Mouse (Mus musculus) forebrain, embryonic 15.5 days (tissue): Measurements from ENCODE around the gene Eaf1. TPM values are rescaled to one million over a fixed set of nuclear protein-coding genes. Genes with fewer than 3 reads are reported as not detected.

Experiments
- ATAC-seq: fragments of 200-750 bp; cut with Nextera tagmentation; replicated peaks from 2 replicates; pipeline ENCODE4 v1.8.0; 2017; ENCODE audit warnings: mild to moderate bottlenecking, moderate TSS enrichment, moderate library complexity
- H3K27ac ChIP-seq: fragments of 300-500 bp; sonication (generic); replicated peaks from 2 replicates; pipeline ENCODE4 v1.5.1; 2015; ENCODE audit warnings: mild to moderate bottlenecking, inconsistent platforms
- H3K27me3 ChIP-seq: fragments of 300-500 bp; sonication (generic); 2 replicates; pipeline ENCODE4 v1.6.1; 2015; ENCODE audit warnings: inconsistent platforms
- H3K36me3 ChIP-seq: fragments of 300-500 bp; sonication (generic); 2 replicates; pipeline ENCODE4 v1.6.1; 2015; ENCODE audit warnings: mild to moderate bottlenecking, inconsistent platforms
- H3K4me1 ChIP-seq: fragments of 300-500 bp; sonication (generic); 2 replicates; pipeline ENCODE4 v1.6.1; 2015; ENCODE audit warnings: inconsistent platforms
- H3K4me2 ChIP-seq: fragments of 300-500 bp; sonication (generic); replicated peaks from 2 replicates; pipeline ENCODE4 v1.6.1; 2015; ENCODE audit warnings: mild to moderate bottlenecking, inconsistent platforms
- H3K4me3 ChIP-seq: fragments of 300-500 bp; sonication (generic); 2 replicates; pipeline ENCODE4 v1.5.1; 2015; ENCODE audit warnings: mild to moderate bottlenecking, inconsistent platforms
- H3K9ac ChIP-seq: fragments of 300-500 bp; sonication (generic); replicated peaks from 2 replicates; pipeline ENCODE4 v1.6.1; 2015; ENCODE audit warnings: mild to moderate bottlenecking, inconsistent platforms
- H3K9me3 ChIP-seq: fragments of 300-500 bp; sonication (generic); 2 replicates; pipeline ENCODE4 v1.6.1; 2016; ENCODE audit warnings: inconsistent platforms
- WGBS: fragments of 180-500 bp; shearing (Covaris S2); methylation state at CpG from one replicate; pipeline ENCODE4 v1.1.7; 2015; ENCODE audit warnings: mixed read lengths; 5-methylcytosine and 5-hydroxymethylcytosine counted together
- polyA plus RNA-seq: library from polyadenylated mRNA; unstranded; fragments of >200 nt; fragmentation: Nextera tagmentation; extraction: Ambion mirVana; gene quantifications from 2 replicates; pipeline ENCODE4 v1.2.1, GENCODE M21; 2015

Eaf1 gene
- polyA plus RNA-seq, 1 experiment from 2014 or later = 11.2 TPM

GRCm38 (mm10) chr14:31519165-31519564, 25.0 kb downstream of the Eaf1 start:
- no peak for ATAC-seq
- H3K27me3 ChIP-seq = no peaks in the 10 kb centered on the region
- H3K9me3 ChIP-seq = no peaks in the 10 kb centered on the region
- no peak overlapping the region for H3K9ac ChIP-seq
- no peaks in the 10 kb centered on the region for H3K4me1 ChIP-seq
- 55% methylated on average over 3 of the region's 3 CpGs for WGBS
- no peaks in the 10 kb centered on the region for H3K36me3 ChIP-seq
- H3K4me2 ChIP-seq = no peak overlapping the region
- H3K27ac ChIP-seq = no peak overlapping the region
- H3K4me3 ChIP-seq = no peak overlapping the region

- Histone ChIP-seq H3K4me2 (no peak overlapping the region), H3K4me3 (no peak overlapping the region), H3K4me1 (no peaks in the 10 kb centered on the region), H3K9me3 (no peaks in the 10 kb centered on the region), H3K27ac (no peak overlapping the region), H3K36me3 (no peaks in the 10 kb centered on the region), H3K27me3 (no peaks in the 10 kb centered on the region), H3K9ac (no peak overlapping the region)
- 81% methylated on average over 2 of the region's 2 CpGs for WGBS
- no peak for ATAC-seq
Observed at GRCm38 (mm10) chr14:31521318-31521717, 27.1 kb downstream of the Eaf1 start.

GRCm38 (mm10) chr14:31525040-31525810, 31.0 kb downstream of the Eaf1 start:
- no peak overlapping the region for H3K4me2 ChIP-seq
- no peak for ATAC-seq
- H3K27me3 ChIP-seq = no peaks in the 10 kb centered on the region
- no peaks in the 10 kb centered on the region for H3K4me1 ChIP-seq
- no peaks in the 10 kb centered on the region for H3K9me3 ChIP-seq
- 77% methylated on average over 7 of the region's 7 CpGs for WGBS
- no peak overlapping the region for H3K4me3 ChIP-seq
- H3K9ac ChIP-seq = no peak overlapping the region
- no peaks in the 10 kb centered on the region for H3K36me3 ChIP-seq
- H3K27ac ChIP-seq = no peak overlapping the region

- Histone ChIP-seq H3K27ac (no peak overlapping the region), H3K36me3 (no peaks in the 10 kb centered on the region), H3K9ac (no peak overlapping the region), H3K4me3 (no peak overlapping the region), H3K9me3 (no peaks in the 10 kb centered on the region), H3K4me2 (no peak overlapping the region), H3K27me3 (no peaks in the 10 kb centered on the region), H3K4me1 (no peaks in the 10 kb centered on the region)
- no peak for ATAC-seq
- WGBS = 95% methylated on average over 4 of the region's 4 CpGs
Observed at GRCm38 (mm10) chr14:31530847-31531246, 36.6 kb downstream of the Eaf1 start.

- Histone ChIP-seq H3K27ac (no peak overlapping the region), H3K4me3 (no peak overlapping the region), H3K9ac (no peak overlapping the region), H3K4me1 (no peaks in the 10 kb centered on the region), H3K27me3 (no peaks in the 10 kb centered on the region), H3K36me3 (no peaks in the 10 kb centered on the region), H3K9me3 (no peaks in the 10 kb centered on the region), H3K4me2 (no peak overlapping the region)
- ATAC-seq = no peak
- 65% methylated on average over 12 of the region's 12 CpGs for WGBS
Observed at GRCm38 (mm10) chr14:31531506-31532148, 37.4 kb downstream of the Eaf1 start.

- H3K4me2 ChIP-seq = no peak overlapping the region
- no peaks in the 10 kb centered on the region for H3K36me3 ChIP-seq
- 71% methylated on average over 3 of the region's 3 CpGs for WGBS
- H3K9ac ChIP-seq = no peak overlapping the region
- no peak overlapping the region for H3K4me3 ChIP-seq
- no peaks in the 10 kb centered on the region for H3K9me3 ChIP-seq
- H3K4me1 ChIP-seq = no peaks in the 10 kb centered on the region
- H3K27me3 ChIP-seq = no peaks in the 10 kb centered on the region
- no peak for ATAC-seq
- no peak overlapping the region for H3K27ac ChIP-seq
Observed at GRCm38 (mm10) chr14:31532656-31533055, 38.5 kb downstream of the Eaf1 start.

- H3K4me1 ChIP-seq = no peaks in the 10 kb centered on the region
- no peak overlapping the region for H3K4me2 ChIP-seq
- ATAC-seq = no peak
- H3K9me3 ChIP-seq = no peaks in the 10 kb centered on the region
- 70% methylated on average over 6 of the region's 6 CpGs for WGBS
- H3K9ac ChIP-seq = no peak overlapping the region
- H3K36me3 ChIP-seq = no peaks in the 10 kb centered on the region
- no peak overlapping the region for H3K27ac ChIP-seq
- H3K4me3 ChIP-seq = no peak overlapping the region
- no peaks in the 10 kb centered on the region for H3K27me3 ChIP-seq
Observed at GRCm38 (mm10) chr14:31537298-31537697, 43.1 kb downstream of the Eaf1 start.

- WGBS = 83% methylated on average over 11 of the region's 11 CpGs
- Histone ChIP-seq H3K36me3 (no peaks in the 10 kb centered on the region), H3K4me2 (no peak overlapping the region), H3K9ac (no peak overlapping the region), H3K4me3 (no peak overlapping the region), H3K9me3 (no peaks in the 10 kb centered on the region), H3K27ac (no peak overlapping the region), H3K27me3 (no peaks in the 10 kb centered on the region), H3K4me1 (no peaks in the 10 kb centered on the region)
- ATAC-seq = no peak
Observed at GRCm38 (mm10) chr14:31543885-31544442, 49.8 kb downstream of the Eaf1 start.

GRCm38 (mm10) chr14:31555021-31555420, 60.8 kb downstream of the Eaf1 start:
- H3K27me3 ChIP-seq = no peaks in the 10 kb centered on the region
- WGBS = 90% methylated on average over 7 of the region's 7 CpGs

GRCm38 (mm10) chr14:31555963-31556434, 61.8 kb downstream of the Eaf1 start:
- no peak overlapping the region for H3K4me2 ChIP-seq
- no peak for ATAC-seq
- H3K9me3 ChIP-seq = no peaks in the 10 kb centered on the region
- no peak overlapping the region for H3K27ac ChIP-seq
- no peaks in the 10 kb centered on the region for H3K36me3 ChIP-seq
- no peaks in the 10 kb centered on the region for H3K27me3 ChIP-seq
- no peak overlapping the region for H3K9ac ChIP-seq
- no peaks in the 10 kb centered on the region for H3K4me1 ChIP-seq
- no peak overlapping the region for H3K4me3 ChIP-seq
- 76% methylated on average over 14 of the region's 14 CpGs for whole genome bisulfite sequencing

More at GRCm38 (mm10) chr14:31555021-31555420, 60.8 kb downstream of the Eaf1 start:
- ATAC-seq = no peak
- Histone ChIP-seq H3K4me2 (no peak overlapping the region), H3K4me1 (no peaks in the 10 kb centered on the region), H3K36me3 (no peaks in the 10 kb centered on the region), H3K9me3 (no peaks in the 10 kb centered on the region), H3K27ac (no peak overlapping the region), H3K4me3 (no peak overlapping the region), H3K9ac (no peak overlapping the region)

- no peak for ATAC-seq
- Histone ChIP-seq H3K9me3 (no peaks in the 10 kb centered on the region), H3K27me3 (no peaks in the 10 kb centered on the region), H3K4me2 (no peak overlapping the region), H3K4me1 (no peaks in the 10 kb centered on the region), H3K9ac (no peak overlapping the region), H3K4me3 (no peak overlapping the region), H3K36me3 (no peaks in the 10 kb centered on the region), H3K27ac (no peak overlapping the region)
- WGBS = 82% methylated on average over 9 of the region's 9 CpGs
Observed at GRCm38 (mm10) chr14:31556526-31557260, 62.5 kb downstream of the Eaf1 start.

- 78% methylated on average over 8 of the region's 8 CpGs for WGBS
- H3K36me3 ChIP-seq = no peaks in the 10 kb centered on the region
Observed at GRCm38 (mm10) chr14:31557273-31557672, 63.1 kb downstream of the Eaf1 start.

More at GRCm38 (mm10) chr14:31557273-31557672, 63.1 kb downstream of the Eaf1 start:
- H3K9ac ChIP-seq = no peak overlapping the region
- H3K27me3 ChIP-seq = no peaks in the 10 kb centered on the region
- no peaks in the 10 kb centered on the region for H3K9me3 ChIP-seq
- no peak for ATAC-seq
- no peaks in the 10 kb centered on the region for H3K4me1 ChIP-seq
- H3K4me2 ChIP-seq = no peak overlapping the region
- H3K4me3 ChIP-seq = no peak overlapping the region
- H3K27ac ChIP-seq = no peak overlapping the region
